Mouse (Mus musculus) urinary bladder, adult 18-20 months (tissue): ENCODE data around the gene Rfpl4.
A peak's percentile ranks its signal among the peaks of the same experiment; 100 is the strongest.
"Not testable (repeated sequence)": the region's sequence is repeated elsewhere in the genome, so short reads cannot be mapped to it uniquely, and the experiment has no call there.

Source experiments
- DNase-seq, 2 experiments: peaks; one replicate each; pipeline ENCODE4 v3.0.0; 2022; ENCODE audit warnings: low spot score in 2 of 2, mixed read lengths in 2 of 2

Gene Rfpl4

DNA sequence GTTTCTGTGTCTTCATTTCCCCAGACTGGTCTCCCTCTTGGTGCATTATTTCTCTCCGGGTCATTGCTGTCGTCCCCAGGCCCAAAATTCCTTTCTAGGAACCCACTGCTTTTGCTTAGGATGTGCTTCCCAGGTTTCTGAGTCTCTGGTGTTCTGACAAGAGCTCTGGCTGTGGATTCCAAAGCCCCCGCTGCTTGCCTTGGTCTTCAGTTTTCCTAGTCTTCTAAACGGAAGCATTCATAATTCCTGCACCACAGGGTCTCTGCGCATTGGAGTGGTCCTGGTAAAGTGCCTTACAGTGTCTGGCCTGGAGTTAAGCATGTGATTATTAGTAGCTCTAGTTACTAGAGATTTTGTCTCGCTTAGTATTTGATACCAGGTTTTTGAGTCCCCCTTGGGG is 35.9 kb downstream of the Rfpl4 start:
- DNase-seq: no peak

GRCm38 (mm10) chr7:5080010-5080751 is 36.6 kb downstream of the Rfpl4 start, which contains the start of gene Epn1:
Gene Epn1, plus strand, starts transcription at chr7:5080235.
- peak; percentile 88 to 93 for DNase-seq

DNA sequence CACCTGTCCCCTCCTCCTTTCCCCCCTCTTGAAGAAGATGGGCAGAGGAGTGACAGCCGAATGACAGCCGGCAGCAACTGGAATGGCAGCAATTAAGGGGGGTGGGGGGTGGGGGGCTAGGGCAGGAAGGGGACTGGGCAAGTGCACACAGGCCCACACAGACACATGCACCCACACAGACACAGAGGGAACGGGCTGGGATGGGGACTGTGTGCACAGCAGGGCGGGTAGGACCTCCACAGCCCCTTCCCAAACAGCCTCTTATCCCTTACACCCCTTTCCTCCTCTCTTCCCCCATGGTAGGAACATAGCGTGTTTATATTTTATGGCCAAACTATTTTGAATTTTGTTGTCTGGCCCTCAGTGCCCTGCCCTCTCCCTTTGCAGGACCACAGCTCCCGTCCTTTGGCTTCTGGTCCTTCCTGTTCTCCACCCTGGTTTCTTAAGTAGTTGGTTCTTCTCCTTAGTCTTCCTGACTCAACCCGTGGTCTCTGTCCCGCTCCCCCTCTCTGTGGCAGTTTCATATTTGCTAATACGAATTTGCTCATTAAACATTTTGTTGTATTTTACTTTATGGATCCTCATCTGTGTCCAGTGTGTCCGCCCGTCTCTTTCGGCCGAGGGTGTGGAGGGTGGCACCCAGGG is 37.3 kb downstream of the Rfpl4 start:
- DNase-seq: not testable (repeated sequence)

DNA sequence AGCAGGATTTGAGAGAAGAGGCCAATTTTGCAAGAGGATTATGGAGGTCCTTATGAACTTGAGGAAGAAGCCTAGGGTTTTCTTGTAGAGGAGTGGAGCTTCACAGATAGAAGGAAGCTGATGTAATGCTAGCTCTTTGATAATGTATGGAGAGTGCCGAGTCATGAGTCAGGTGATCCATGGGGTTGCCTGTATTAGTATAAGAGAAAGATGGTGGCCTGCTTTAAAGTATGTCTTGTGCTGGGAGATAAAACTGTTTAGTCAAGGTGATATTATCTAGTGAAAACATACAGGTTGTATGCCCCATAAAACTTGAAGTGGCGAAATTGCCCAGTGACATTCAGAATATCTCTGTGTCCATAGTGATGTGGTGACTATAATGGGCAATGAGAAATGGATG is 39.8 kb downstream of the Rfpl4 start:
- DNase-seq: no peak

GRCm38 (mm10) chr7:5074984-5075383 is 41.8 kb downstream of the Rfpl4 start:
- DNase-seq: no peak

- no peak for DNase-seq
These were observed 43.2 kb downstream of the Rfpl4 start for GRCm38 (mm10) chr7:5073586-5073985.

- no peak for DNase-seq
These were observed 51.9 kb downstream of the Rfpl4 start for GRCm38 (mm10) chr7:5064886-5065285.

DNA sequence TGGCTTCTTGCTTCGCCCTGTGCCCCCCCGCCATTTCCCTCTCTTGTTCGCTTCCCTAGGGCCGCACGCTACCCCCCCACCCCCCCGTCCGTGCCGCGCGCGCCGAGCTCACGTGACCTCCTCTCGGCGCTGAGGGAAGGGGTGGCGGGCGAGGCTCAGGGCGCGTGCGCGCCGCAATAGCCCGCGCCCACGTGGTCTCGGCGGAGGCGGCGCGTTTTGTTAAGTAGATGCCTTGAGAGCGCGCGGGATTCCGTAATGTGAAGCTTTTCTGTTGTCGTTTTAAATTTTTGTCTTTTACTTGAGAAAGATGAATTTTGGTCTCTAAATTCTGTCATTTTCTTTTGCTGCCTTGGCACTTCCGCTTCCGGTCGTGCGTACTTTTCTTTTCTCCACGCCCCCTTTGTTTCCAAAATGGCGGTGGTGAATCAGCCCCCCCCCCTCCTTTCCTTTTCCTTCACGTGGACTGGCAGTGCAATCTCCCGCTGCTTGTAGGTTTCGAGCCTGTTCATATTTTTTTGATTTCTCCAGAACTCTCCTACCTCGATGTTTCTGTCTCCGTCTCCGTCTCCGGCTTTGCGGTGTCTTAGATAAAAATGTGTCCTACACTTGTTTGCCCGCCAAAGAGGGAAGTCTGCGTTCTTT is 54.3 kb downstream of the Rfpl4 start:
- peak; percentile 56 to 61 for DNase-seq

GRCm38 (mm10) chr7:5061774-5062359 is 54.9 kb downstream of the Rfpl4 start, which contains the start of gene U2af2:
Gene U2af2, plus strand, starts transcription at chr7:5062143.
- peak; percentile 83 to 89 for DNase-seq

GRCm38 (mm10) chr7:5060944-5061773 is 55.6 kb downstream of the Rfpl4 start:
- DNase-seq: peak; percentile 95 to 96

GRCm38 (mm10) chr7:5060239-5060731 is 56.5 kb downstream of the Rfpl4 start:
- DNase-seq: peak; percentile 68 to 73
